Mouse (Mus musculus): ENCODE measurements at regions not wholly inside any gene's neighbourhood (a gene's known extent, or its start where the extent isn't known, plus 50 kb on each side); places are given as distances from the start of the nearest gene placed in this dataset.

DNA sequence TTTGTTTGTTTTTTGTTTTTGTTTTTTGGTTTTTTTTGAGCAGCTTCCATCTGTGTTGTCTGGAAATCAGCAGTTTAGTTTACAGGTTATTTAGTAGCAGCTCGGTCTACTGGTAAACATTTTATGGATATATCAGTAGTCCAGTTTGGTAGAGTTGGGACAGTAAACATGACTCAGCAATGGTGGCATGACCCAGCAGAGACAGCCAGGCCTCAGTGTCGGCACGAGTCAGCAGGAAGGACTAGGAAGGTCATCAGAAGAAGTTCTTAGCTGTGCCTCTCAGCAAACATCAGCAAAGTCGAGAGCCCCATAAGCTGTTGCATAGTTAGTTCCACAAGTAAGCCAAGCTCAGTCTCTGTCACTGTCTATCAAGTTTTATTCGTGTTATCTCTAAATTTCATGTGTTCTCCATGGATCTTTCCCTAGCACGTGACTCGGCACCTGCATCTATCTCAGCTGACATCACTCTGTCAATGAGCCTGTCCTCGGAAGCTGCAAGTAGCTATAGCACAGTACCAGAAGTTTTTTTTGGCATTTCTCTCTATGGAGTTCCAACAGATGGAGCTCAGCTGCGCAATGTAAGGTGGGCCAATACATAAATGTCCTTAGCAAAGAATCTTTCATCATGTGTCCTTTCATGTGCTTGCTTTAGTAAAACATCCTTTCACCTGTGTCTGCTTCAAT, 71.3 kb downstream of the Ackr3 start:
- TF ChIP-seq CTCF (IDR thresholded peaks at IDR 0.05; ENCODE audit: control insufficient read depth, insufficient read depth, insufficient read length) (no peak), MYOD1 (IDR thresholded peaks at IDR 0.05; ENCODE audit: control insufficient read depth, insufficient read length, low read depth) (no peak), MYOG (IDR thresholded peaks at IDR 0.05; ENCODE audit: control insufficient read depth, extremely low read depth, insufficient read length) (no peak), USF1 (IDR thresholded peaks at IDR 0.05; ENCODE audit: low read depth) (no peak), MAX (IDR thresholded peaks at IDR 0.05) (no peak)
